Mouse (Mus musculus): ENCODE results near the gene Gimap3. TPM values are rescaled to one million over a fixed set of nuclear protein-coding genes. Genes with fewer than 3 reads are reported as not detected.

Gene Gimap3
- polyA plus RNA-seq, 1 experiment from 2014 or later = 0.31 TPM

DNA sequence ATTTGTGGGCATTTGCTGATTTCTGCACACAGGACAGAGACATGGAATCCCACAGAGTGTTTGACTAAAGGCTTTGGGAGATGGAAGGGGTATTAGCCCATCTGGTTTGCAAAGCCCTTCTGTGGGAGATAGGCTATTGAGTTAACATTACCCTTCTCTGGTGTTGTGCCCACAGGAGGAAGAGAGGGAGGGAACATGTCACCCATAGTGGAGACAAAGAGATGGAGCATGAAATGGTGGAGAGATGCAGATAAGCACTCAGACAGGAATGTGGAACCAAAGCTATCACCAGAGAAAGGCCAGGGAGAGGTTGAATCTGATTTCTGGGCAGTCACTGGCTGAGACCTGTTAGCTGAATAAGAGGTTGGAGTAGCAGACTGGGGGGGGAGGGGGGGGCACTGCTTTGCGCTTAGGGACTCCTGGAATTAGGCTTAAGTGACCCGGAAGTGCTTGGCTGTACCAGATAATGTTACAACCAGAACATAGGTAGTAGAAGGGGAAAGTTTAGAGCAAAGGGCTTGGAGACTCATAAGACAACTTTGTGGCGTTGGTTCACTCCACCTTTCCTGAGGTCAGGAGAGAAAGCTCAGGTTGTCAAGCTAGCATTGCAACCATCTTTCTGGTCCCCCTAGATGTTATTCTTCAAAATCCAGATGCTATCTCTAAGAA lies 30.0 kb downstream of the Gimap3 start:
- TF ChIP-seq CTCF (IDR thresholded peaks at IDR 0.05) (no peak), EP300 (IDR thresholded peaks at IDR 0.05) (no peak)

DNA sequence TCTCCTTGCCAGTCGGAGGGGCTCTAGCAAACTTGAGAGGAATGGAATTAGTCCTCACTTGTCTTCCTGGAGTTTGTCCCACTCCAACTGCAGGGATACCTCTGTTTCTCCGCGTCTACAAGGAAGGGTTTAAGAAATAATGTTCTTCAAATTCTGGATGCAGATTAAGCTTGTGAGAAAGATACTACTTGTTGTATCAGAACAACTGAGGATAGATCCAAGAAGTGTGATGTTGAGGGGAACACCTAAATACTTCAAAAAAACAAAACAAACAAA lies 30.9 kb downstream of the Gimap3 start:
- peak overlapping the region; percentile 47 for H3K4me2 ChIP-seq (replicated peaks; ENCODE audit: low read depth, low read length)
- peak overlapping the region; percentile 33 for H3K4me3 ChIP-seq (ENCODE audit: low read depth, low read length)
- no peaks in the 10 kb centered on the region for H3K27me3 ChIP-seq (replicated peaks; ENCODE audit: insufficient read depth, low read length)

More for the DNA sequence above, 30.0 kb downstream of the Gimap3 start:
- ATAC-seq (no peak), DNase-seq (ENCODE audit: low spot score) (no peak)
- 0 out of 2 replicates have a peak overlapping the region, but pooled peaks have one; percentile 12 for H3K4me3 ChIP-seq (ENCODE audit: low read depth, low read length)
- no peak overlapping the region for H3K9ac ChIP-seq (replicated peaks; ENCODE audit: low read depth)
- H3K4me2 ChIP-seq (replicated peaks; ENCODE audit: low read depth, low read length) = peak overlapping the region; percentile 47
- no peaks in the 10 kb centered on the region for H3K9me3 ChIP-seq (ENCODE audit: low read length)
- H3K27me3 ChIP-seq (replicated peaks; ENCODE audit: insufficient read depth, low read length) = no peaks in the 10 kb centered on the region
- no peaks in the 10 kb centered on the region for H3K36me3 ChIP-seq (ENCODE audit: insufficient read depth, low read length)
- 35% methylated on average over 3 of the region's 3 CpGs for WGBS
- H3K27ac ChIP-seq (ENCODE audit: low read length) = peak overlapping the region; percentile 62; the same call in 1 of the 2 replicates
- peaks cover 7% of the 10 kb centered on the region; the same call in 1 of the 2 replicates for H3K4me1 ChIP-seq (ENCODE audit: insufficient read depth, low read depth, low read length)

DNA sequence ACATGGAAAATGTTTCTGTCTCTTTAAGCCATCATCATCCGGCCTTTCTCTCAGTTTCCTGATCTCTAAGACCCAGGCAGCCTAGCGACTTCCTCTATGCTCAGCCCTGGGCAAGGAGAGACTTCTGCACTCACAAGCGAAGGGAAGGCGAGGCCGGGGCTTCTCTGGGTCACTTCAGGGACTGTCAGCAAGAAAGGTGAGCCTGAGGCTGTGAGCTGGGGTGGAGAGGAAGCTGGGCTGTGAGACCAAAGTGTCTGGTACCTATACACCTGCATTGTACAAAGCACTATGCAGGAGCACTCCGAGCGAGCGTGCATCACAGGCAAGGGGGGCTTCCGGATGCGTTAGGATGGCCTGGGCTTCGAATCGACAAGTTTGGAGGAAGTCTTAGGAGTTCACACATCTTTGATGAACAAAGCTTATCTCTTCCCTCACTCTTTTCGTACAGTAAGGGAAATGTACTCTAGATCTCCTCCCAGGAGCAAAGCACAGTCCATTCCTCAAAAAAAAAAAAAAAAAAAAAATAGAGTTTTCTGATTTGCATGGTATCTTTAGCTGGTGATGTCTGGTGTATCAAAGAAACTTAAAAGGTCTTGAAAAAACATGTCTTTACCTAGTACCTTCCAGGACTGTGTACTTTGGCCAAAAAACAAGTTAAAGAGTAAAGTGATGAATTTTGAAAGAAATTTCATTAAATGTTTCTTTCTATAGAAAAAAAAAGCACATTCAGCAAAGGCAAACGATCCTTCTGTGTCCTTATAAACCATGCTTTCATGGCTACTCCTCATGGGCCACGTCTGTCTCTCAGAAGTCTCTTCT lies 31.5 kb downstream of the Gimap3 start, which contains the start of gene Gimap1:
TSS of gene Gimap1 (plus strand) at position 94 of the 819 bp plus-strand sequence.
- peak within 1 kb of the TSS; percentile 68 for H3K27ac ChIP-seq (ENCODE audit: low read length)
- peaks cover 7% of the 10 kb centered on the region; the same call in 1 of the 2 replicates for H3K4me1 ChIP-seq (ENCODE audit: insufficient read depth, low read depth, low read length)
- peak within 1 kb of the TSS; percentile 47 for H3K4me2 ChIP-seq (replicated peaks; ENCODE audit: low read depth, low read length)
- no peaks in the 10 kb centered on the region for H3K27me3 ChIP-seq (replicated peaks; ENCODE audit: insufficient read depth, low read length)
- no peaks in the 10 kb centered on the region for H3K36me3 ChIP-seq (ENCODE audit: insufficient read depth, low read length)
- peak; percentile 59 for ATAC-seq
- TF ChIP-seq CTCF (IDR thresholded peaks at IDR 0.05) = no peak
- peak; percentile 55; the same call in 1 of the 2 replicates for TF ChIP-seq EP300 (IDR thresholded peaks at IDR 0.05)
- DNase-seq (ENCODE audit: low spot score) = peak; percentile 29
- 46% methylated on average over 15 of the region's 15 CpGs for WGBS
- 0 out of 2 replicates have a peak within 1 kb of the TSS, but pooled peaks have one; percentile 23 for H3K9ac ChIP-seq (replicated peaks; ENCODE audit: low read depth)
- H3K4me3 ChIP-seq (ENCODE audit: low read depth, low read length) = peak within 1 kb of the TSS; percentile 33
- H3K9me3 ChIP-seq (ENCODE audit: low read length) = no peaks in the 10 kb centered on the region

More for the DNA sequence above, 30.9 kb downstream of the Gimap3 start:
- H3K27ac ChIP-seq (ENCODE audit: low read length) = peak overlapping the region; percentile 57
- ATAC-seq (no peak), DNase-seq (ENCODE audit: low spot score) (no peak)
- 0 out of 2 replicates have a peak overlapping the region, but pooled peaks have one; percentile 23 for H3K9ac ChIP-seq (replicated peaks; ENCODE audit: low read depth)
- H3K36me3 ChIP-seq (ENCODE audit: insufficient read depth, low read length) = no peaks in the 10 kb centered on the region
- WGBS = 68% methylated on average over 3 of the region's 3 CpGs
- H3K9me3 ChIP-seq (ENCODE audit: low read length) = no peaks in the 10 kb centered on the region
- no peak for TF ChIP-seq CTCF (IDR thresholded peaks at IDR 0.05)
- no peak for TF ChIP-seq EP300 (IDR thresholded peaks at IDR 0.05)
- peaks cover 7% of the 10 kb centered on the region; the same call in 1 of the 2 replicates for H3K4me1 ChIP-seq (ENCODE audit: insufficient read depth, low read depth, low read length)

DNA sequence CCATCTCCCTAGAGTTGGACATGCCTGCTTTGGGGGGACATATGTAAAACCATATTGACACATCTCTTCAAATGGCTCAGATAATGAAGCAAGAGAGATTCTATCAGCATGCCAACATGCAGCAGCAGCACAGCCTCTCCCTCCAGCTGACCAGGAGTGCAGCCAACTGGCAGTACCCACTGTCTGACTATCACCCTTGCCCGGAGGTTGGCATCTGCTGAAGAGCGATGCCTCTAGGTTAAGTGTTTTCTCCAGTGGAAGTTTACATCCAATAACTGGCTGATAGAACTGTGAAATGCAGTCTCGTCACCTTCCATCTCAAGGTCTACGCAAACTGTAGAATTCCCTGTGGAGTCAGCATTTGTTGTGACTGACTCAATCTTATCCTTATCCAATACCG lies 33.0 kb downstream of the Gimap3 start:
- Histone ChIP-seq H3K27ac (ENCODE audit: low read length) (no peak overlapping the region), H3K4me1 (ENCODE audit: insufficient read depth, low read depth, low read length) (peaks cover 4% of the 10 kb centered on the region; the same call in 1 of the 2 replicates), H3K9me3 (ENCODE audit: low read length) (no peaks in the 10 kb centered on the region), H3K36me3 (ENCODE audit: insufficient read depth, low read length) (no peaks in the 10 kb centered on the region), H3K27me3 (replicated peaks; ENCODE audit: insufficient read depth, low read length) (no peaks in the 10 kb centered on the region), H3K4me3 (ENCODE audit: low read depth, low read length) (no peak overlapping the region), H3K9ac (replicated peaks; ENCODE audit: low read depth) (no peak overlapping the region), H3K4me2 (replicated peaks; ENCODE audit: low read depth, low read length) (no peak overlapping the region)
- DNase-seq (ENCODE audit: low spot score) (no peak), ATAC-seq (no peak)
- TF ChIP-seq EP300 (IDR thresholded peaks at IDR 0.05) = no peak
- TF ChIP-seq CTCF (IDR thresholded peaks at IDR 0.05) = no peak
- WGBS = 83% methylated on average over 5 of the region's 5 CpGs

DNA sequence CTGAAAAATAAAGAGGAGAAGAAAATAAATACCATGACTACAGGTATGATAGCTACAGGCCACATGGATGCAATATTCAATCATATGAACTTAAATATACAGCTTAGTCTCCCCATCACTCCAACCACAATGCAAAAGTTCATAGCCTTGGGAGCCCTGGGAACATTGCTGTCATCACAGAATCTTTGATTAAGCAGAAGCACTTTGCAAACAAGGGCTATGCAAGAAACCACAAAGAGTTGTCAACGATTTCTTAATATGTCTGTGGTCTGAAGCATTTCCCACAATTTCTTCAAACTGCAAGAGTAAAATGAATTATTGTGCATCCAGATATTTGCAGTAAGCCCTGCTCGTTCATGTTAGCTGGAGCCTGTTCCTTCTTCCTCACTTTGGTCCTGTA lies 33.6 kb downstream of the Gimap3 start:
- Histone ChIP-seq H3K4me2 (replicated peaks; ENCODE audit: low read depth, low read length) (no peak overlapping the region), H3K36me3 (ENCODE audit: insufficient read depth, low read length) (no peaks in the 10 kb centered on the region), H3K27ac (ENCODE audit: low read length) (no peak overlapping the region), H3K9ac (replicated peaks; ENCODE audit: low read depth) (no peak overlapping the region), H3K9me3 (ENCODE audit: low read length) (no peaks in the 10 kb centered on the region), H3K27me3 (replicated peaks; ENCODE audit: insufficient read depth, low read length) (no peaks in the 10 kb centered on the region), H3K4me1 (ENCODE audit: insufficient read depth, low read depth, low read length) (peaks cover 4% of the 10 kb centered on the region; the same call in 1 of the 2 replicates), H3K4me3 (ENCODE audit: low read depth, low read length) (no peak overlapping the region)
- DNase-seq (ENCODE audit: low spot score) (no peak), ATAC-seq (no peak)
- 67% methylated on average over 2 of the region's 2 CpGs for WGBS
- TF ChIP-seq CTCF (IDR thresholded peaks at IDR 0.05) = no peak
- no peak for TF ChIP-seq EP300 (IDR thresholded peaks at IDR 0.05)

DNA sequence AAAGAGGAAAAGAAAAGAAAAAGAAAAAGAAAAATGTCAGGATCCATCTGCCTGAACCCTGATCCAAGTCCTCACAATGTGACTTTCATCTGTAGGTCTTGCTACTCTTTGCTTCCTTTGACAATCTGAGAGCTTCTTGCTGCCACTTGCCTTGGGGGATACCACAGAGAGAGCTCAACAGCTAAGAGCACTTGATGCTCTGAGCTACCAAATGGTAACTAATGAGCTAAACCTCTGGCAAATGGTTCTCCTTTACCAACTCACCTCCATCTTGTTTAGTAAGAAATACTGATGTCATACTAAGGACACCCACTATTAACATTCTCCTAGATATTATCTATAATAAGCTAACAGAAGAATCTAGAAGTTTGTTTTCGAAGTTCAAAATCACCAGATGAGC lies 37.0 kb downstream of the Gimap3 start:
- no peaks in the 10 kb centered on the region for H3K27me3 ChIP-seq (replicated peaks; ENCODE audit: insufficient read depth, low read length)
- H3K4me1 ChIP-seq (ENCODE audit: insufficient read depth, low read depth, low read length) = no peaks in the 10 kb centered on the region
- no peak overlapping the region for H3K27ac ChIP-seq (ENCODE audit: low read length)
- H3K9me3 ChIP-seq (ENCODE audit: low read length) = no peaks in the 10 kb centered on the region
- no peak overlapping the region for H3K9ac ChIP-seq (replicated peaks; ENCODE audit: low read depth)
- no peak overlapping the region for H3K4me3 ChIP-seq (ENCODE audit: low read depth, low read length)
- DNase-seq (ENCODE audit: low spot score) (no peak), ATAC-seq (no peak)
- WGBS = 87% methylated on average over 1 of the region's 1 CpGs
- no peaks in the 10 kb centered on the region for H3K36me3 ChIP-seq (ENCODE audit: insufficient read depth, low read length)
- H3K4me2 ChIP-seq (replicated peaks; ENCODE audit: low read depth, low read length) = no peak overlapping the region
- TF ChIP-seq EP300 (IDR thresholded peaks at IDR 0.05) (no peak), CTCF (IDR thresholded peaks at IDR 0.05) (no peak)
